Comparison of ENCODE assay signal across 18 mouse cellular contexts in the genomic region with DNA sequence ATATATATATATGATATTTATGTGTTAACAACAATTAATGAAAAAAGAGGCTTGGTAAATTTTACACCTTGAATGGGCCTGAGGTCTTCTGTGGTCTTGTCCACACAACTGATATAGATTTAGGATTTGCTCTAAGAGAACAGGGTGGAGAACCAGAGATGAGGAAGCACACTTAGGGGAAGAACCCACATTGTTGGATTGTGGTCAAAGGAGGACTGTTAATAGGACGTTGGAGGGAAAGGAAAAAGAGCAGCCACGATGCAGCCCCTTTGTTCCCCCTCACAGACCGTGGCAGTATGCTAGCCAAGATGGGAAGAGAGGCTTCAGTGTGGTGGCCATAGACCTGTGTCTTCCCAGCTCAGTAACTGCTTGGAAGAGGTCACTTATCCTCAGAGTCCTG. TPM values are rescaled to one million over a fixed set of nuclear protein-coding genes. Genes with fewer than 3 reads are reported as not detected.
A peak's percentile ranks its signal among the peaks of the same experiment; 100 is the strongest.
DNase-seq lines count a peak whose midpoint lies in the region; ATAC-seq and TF ChIP-seq lines count a peak whose summit lies in the region.
"Had no signal": no experiment of that assay in that cellular context is flagged by ENCODE, and none has a peak within 500 bp of the region (broad histone marks: within the 10 kb centered on the region; RNA-seq: fewer than 3 reads in every experiment).

No protein-coding gene starts in this region.

- H3K4me3 ChIP-seq in bone marrow, adult 2 months (replicated peaks; ENCODE audit: control insufficient read depth, low read depth, low read length) = peak overlapping the region; percentile 50
- H3K4me3 ChIP-seq: embryonic facial prominence, embryonic 13.5 days; midbrain, embryonic 12.5 days; stomach, embryonic 15.5 days had no signal

- no peak for TF ChIP-seq CTCF in bone marrow, adult 2 months (IDR thresholded peaks at IDR 0.05; ENCODE audit: control insufficient read depth, insufficient read depth, low read length)

- peak; percentile 41 for DNase-seq in spleen, adult 12 weeks (ENCODE audit: low spot score)
- DNase-seq in spleen, adult 18-20 months = no peak
- DNase-seq in kidney, adult 8-10 months = no peak
- DNase-seq in cerebellum, adult 9-10 months = no peak
- DNase-seq: adrenal gland, postnatal 14 days; cerebellum, adult 8-10 months; gastrocnemius, postnatal 10 days; kidney, adult 9 months; kidney, postnatal 36 days; lung, postnatal 10 days had no signal

- 5% methylated on average over 3 of the region's 3 CpGs for WGBS in bone marrow, adult 2 months

- peak overlapping the region; percentile 82 for H3K27ac ChIP-seq in bone marrow, adult 2 months (ENCODE audit: control insufficient read depth, insufficient read depth, low read depth, low read length, poor library complexity)
- H3K27ac ChIP-seq: embryonic facial prominence, embryonic 13.5 days; midbrain, embryonic 12.5 days; stomach, embryonic 15.5 days had no signal

- no peak for TF ChIP-seq POLR2A in bone marrow, adult 2 months (IDR thresholded peaks at IDR 0.05; ENCODE audit: borderline replicate concordance, control insufficient read depth, low read depth, low read length)

- peaks cover 2% of the 10 kb centered on the region; the same call in 1 of the 2 replicates for H3K4me1 ChIP-seq in bone marrow, adult 2 months (ENCODE audit: control insufficient read depth, insufficient read depth, low read length)

- ATAC-seq in erythroid progenitor cell, adult 5-6 weeks (replicated peaks; ENCODE audit: low FRiP score, poor library complexity, severe bottlenecking) = peak; percentile 31
- peak; percentile 18 for ATAC-seq in megakaryocyte progenitor cell, adult 5-6 weeks (replicated peaks; ENCODE audit: poor library complexity)
- ATAC-seq: activated CD4-positive, CD25-positive, alpha-beta regulatory T cell, adult 4 months; inflammation-experienced regulatory T-cells, adult 6 months had no signal

RNA-seq across cellular contexts. Expression of a gene that starts 11.5 kb away (rescaled TPM):
- polyA plus RNA-seq in bone marrow, adult 2 months (2011; ENCODE audit: insufficient read depth, insufficient read length, low replicate concordance, missing spikeins) = 18.9 and 24.2 TPM in 2 replicates
- total RNA-seq in erythroid progenitor cell, adult 5-6 weeks (2015; ENCODE audit: low replicate concordance) = 66.3 and 77.1 TPM in 2 replicates
- total RNA-seq in erythroid progenitor cell, adult 5-6 weeks (2017; ENCODE audit: low replicate concordance) = 81.5 and 109 TPM in 2 replicates
- 13.3 and 22.5 TPM in 2 replicates for total RNA-seq in megakaryocyte progenitor cell, adult 5-6 weeks (2015)
- 16.2 and 17.0 TPM in 2 replicates for total RNA-seq in megakaryocyte progenitor cell, adult 5-6 weeks (2017)
